Mouse (Mus musculus) brain, embryonic 14.5 days (tissue): ENCODE results near the gene Gabpb1.

ENCODE experiments used
- CTCF ChIP-seq: fragments of 200-500 bp; IDR thresholded peaks from 2 replicates; pipeline ENCODE4 v1.5.1; 2012; ENCODE audit warnings: inconsistent platforms, mild to moderate bottlenecking, moderate library complexity, borderline replicate concordance; ENCODE audit not compliant: insufficient read depth, insufficient read length; ENCODE audit errors: extremely low read depth
- POLR2A ChIP-seq: fragments of 200-500 bp; IDR thresholded peaks from 2 replicates; pipeline ENCODE4 v1.6.1; 2012; ENCODE audit warnings: mild to moderate bottlenecking, inconsistent platforms, borderline replicate concordance; ENCODE audit not compliant: poor library complexity, insufficient read depth, insufficient read length, severe bottlenecking; ENCODE audit errors: extremely low read depth

DNA sequence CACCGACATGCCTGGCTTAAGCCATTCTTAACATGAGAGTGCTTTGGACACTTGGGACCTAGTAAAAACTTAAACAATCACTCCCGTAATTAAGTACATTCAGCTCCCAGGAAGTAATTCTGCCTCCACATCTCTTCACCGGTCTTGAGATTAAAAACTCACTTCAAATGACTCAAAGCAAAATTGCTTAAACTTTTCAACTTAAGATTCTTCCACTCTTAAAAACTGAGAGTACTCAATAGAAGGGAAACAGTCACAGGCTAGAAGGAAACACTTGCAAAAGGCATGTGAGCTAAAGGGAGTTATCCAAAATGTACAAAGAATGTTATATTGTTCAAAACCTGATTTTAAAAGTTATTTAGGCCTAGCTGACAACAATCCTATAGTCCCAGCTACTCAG is 15.2 kb upstream of the Gabpb1 start:
- no peak for TF ChIP-seq CTCF
- no peak for TF ChIP-seq POLR2A
